Mouse (Mus musculus) olfactory bulb, adult 2 months (tissue): ENCODE results near the gene Csnka2ip. TPM values are rescaled to one million over a fixed set of nuclear protein-coding genes. Genes with fewer than 3 reads are reported as not detected.

Source experiments
- H3K27ac ChIP-seq: fragments of 200-500 bp; 2 replicates; pipeline ENCODE4 v1.5.1; 2012; ENCODE audit warnings: low read depth, low read length; ENCODE audit not compliant: insufficient read depth
- H3K4me1 ChIP-seq: fragments of 200-500 bp; 2 replicates; pipeline ENCODE4 v1.6.1; 2012; ENCODE audit warnings: low read length; ENCODE audit not compliant: control insufficient read depth, insufficient read depth
- H3K4me3 ChIP-seq: fragments of 200-500 bp; 2 replicates; pipeline ENCODE4 v1.5.1; 2012; ENCODE audit warnings: mild to moderate bottlenecking, low read depth, low read length, moderate library complexity; ENCODE audit not compliant: insufficient read depth
- CTCF ChIP-seq: fragments of 200-500 bp; IDR thresholded peaks from 2 replicates; pipeline ENCODE4 v1.5.1; 2012; ENCODE audit warnings: low read depth, mild to moderate bottlenecking, low read length, moderate library complexity; ENCODE audit not compliant: insufficient read depth
- POLR2A ChIP-seq: fragments of 200-500 bp; IDR thresholded peaks from 2 replicates; pipeline ENCODE4 v1.6.1; 2012; ENCODE audit warnings: mild to moderate bottlenecking, low read depth, low read length, moderate library complexity; ENCODE audit not compliant: insufficient read depth
- WGBS: fragments of 180-500 bp; shearing (Covaris S2); methylation state at CpG from one replicate; pipeline ENCODE4 v1.1.7; 2018; 5-methylcytosine and 5-hydroxymethylcytosine counted together
- polyA plus RNA-seq: library from polyadenylated mRNA; stranded (reverse); fragments of >200 nt; gene quantifications from 2 replicates; pipeline ENCODE4 v1.2.4, GENCODE M21; 2012; ENCODE audit warnings: low replicate concordance; ENCODE audit not compliant: missing spikeins, insufficient read depth, insufficient read length

The Csnka2ip gene
- not detected in 2 replicates for polyA plus RNA-seq

DNA sequence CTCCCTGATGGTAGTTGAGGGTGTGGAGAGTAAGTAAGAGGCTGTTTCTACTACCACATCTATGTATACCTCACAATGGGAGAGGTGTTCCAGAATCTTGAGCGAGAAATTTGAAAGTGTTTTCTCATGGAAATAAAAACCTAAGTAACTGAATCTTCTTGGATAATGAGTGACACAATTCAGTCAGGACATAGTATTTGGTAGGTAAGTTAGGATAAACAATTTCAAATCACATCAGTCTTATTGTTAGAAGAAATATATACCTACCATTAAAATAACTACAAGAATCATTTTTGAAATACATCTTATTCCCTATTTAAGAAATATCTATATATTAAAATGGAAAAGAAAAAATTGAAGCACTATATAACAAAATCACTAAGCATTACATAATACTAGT, at the start of gene Csnka2ip:
Gene Csnka2ip (minus strand): TSS at position 101 of the 400 bp plus-strand sequence.
- Histone ChIP-seq H3K4me3 (no peak within 1 kb of the TSS), H3K4me1 (no peaks in the 10 kb centered on the region), H3K27ac (no peak within 1 kb of the TSS)
- 93% methylated on average over 1 of the region's 1 CpGs for WGBS
- TF ChIP-seq CTCF: no peak
- TF ChIP-seq POLR2A: no peak

- Histone ChIP-seq H3K4me1 (no peaks in the 10 kb centered on the region), H3K27ac (no peak overlapping the region), H3K4me3 (no peak overlapping the region)
- no peak for TF ChIP-seq CTCF
- no peak for TF ChIP-seq POLR2A
- WGBS: 40% methylated on average over 13 of the region's 13 CpGs
Measured at GRCm38 (mm10) chr16:64649594-64650290, 47.5 kb upstream of the Csnka2ip start.

- TF ChIP-seq POLR2A (no peak), CTCF (no peak)
- Histone ChIP-seq H3K4me1 (no peaks in the 10 kb centered on the region), H3K27ac (no peak overlapping the region), H3K4me3 (no peak overlapping the region)
- 91% methylated on average over 2 of the region's 2 CpGs for WGBS
Measured at GRCm38 (mm10) chr16:64647771-64648170, 45.6 kb upstream of the Csnka2ip start.

- Histone ChIP-seq H3K4me3 (no peak overlapping the region), H3K4me1 (no peaks in the 10 kb centered on the region), H3K27ac (no peak overlapping the region)
- WGBS: 87% methylated on average over 1 of the region's 1 CpGs
- TF ChIP-seq CTCF (no peak), POLR2A (no peak)
Measured at GRCm38 (mm10) chr16:64635110-64635509, 32.9 kb upstream of the Csnka2ip start.

- Histone ChIP-seq H3K4me1 (no peaks in the 10 kb centered on the region), H3K4me3 (no peak overlapping the region), H3K27ac (no peak overlapping the region)
- no peak for TF ChIP-seq CTCF
- TF ChIP-seq POLR2A: no peak
- WGBS: 85% methylated on average over 6 of the region's 6 CpGs
Measured at GRCm38 (mm10) chr16:64620116-64620515, 17.9 kb upstream of the Csnka2ip start.

- 87% methylated on average over 3 of the region's 3 CpGs for WGBS
- Histone ChIP-seq H3K27ac (no peak overlapping the region), H3K4me1 (no peaks in the 10 kb centered on the region), H3K4me3 (no peak overlapping the region)
- no peak for TF ChIP-seq POLR2A
- no peak for TF ChIP-seq CTCF
Measured at GRCm38 (mm10) chr16:64614648-64615047, 12.4 kb upstream of the Csnka2ip start.

- TF ChIP-seq POLR2A (no peak), CTCF (no peak)
- WGBS: 86% methylated on average over 1 of the region's 1 CpGs
- H3K27ac ChIP-seq: no peak overlapping the region
- no peaks in the 10 kb centered on the region for H3K4me1 ChIP-seq
- H3K4me3 ChIP-seq: no peak overlapping the region
Measured at GRCm38 (mm10) chr16:64607793-64608192, 5.6 kb upstream of the Csnka2ip start.

- Histone ChIP-seq H3K4me3 (no peak overlapping the region), H3K4me1 (no peaks in the 10 kb centered on the region), H3K27ac (no peak overlapping the region)
- TF ChIP-seq POLR2A (no peak), CTCF (no peak)
- 83% methylated on average over 2 of the region's 2 CpGs for WGBS
Measured at GRCm38 (mm10) chr16:64586825-64587224, 15.4 kb downstream of the Csnka2ip start.

GRCm38 (mm10) chr16:64586262-64586619, 16.0 kb downstream of the Csnka2ip start:
- 83% methylated on average over 4 of the region's 4 CpGs for WGBS
- Histone ChIP-seq H3K4me1 (no peaks in the 10 kb centered on the region), H3K4me3 (no peak overlapping the region), H3K27ac (no peak overlapping the region)
- TF ChIP-seq POLR2A: no peak
- no peak for TF ChIP-seq CTCF

DNA sequence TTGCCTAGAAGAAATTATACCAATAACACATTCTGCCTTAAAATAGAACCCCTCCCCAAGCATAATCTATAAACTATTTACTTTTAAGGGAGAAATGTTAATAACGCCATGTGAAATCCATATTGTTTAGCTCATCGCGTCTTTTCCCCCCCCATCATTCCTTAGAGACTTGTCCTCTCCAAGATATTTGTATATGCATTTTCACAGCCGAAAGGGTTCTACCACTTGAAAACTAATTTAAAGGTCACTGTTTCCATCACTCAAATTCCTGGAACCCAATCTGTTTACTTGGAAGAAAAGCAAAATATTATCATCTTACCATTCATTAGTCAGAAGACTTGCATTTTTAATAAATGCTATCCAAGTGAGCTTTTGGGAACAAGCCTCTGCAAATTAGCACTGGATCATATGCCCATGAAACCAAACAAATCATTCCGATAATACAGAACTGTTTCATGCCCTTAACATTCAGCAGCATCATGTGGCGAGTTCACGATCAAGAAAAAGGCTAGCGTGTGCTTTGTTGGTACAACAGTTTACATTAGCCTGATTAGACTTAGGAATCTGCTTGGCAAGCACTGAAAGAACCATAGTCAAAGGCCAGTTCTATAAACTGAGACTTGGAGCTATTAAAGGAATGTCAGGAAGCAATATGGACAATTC, 16.5 kb downstream of the Csnka2ip start:
- WGBS: 90% methylated on average over 8 of the region's 8 CpGs

More for the DNA sequence above, 16.5 kb downstream of the Csnka2ip start:
- H3K4me3 ChIP-seq: no peak overlapping the region
- no peaks in the 10 kb centered on the region for H3K4me1 ChIP-seq
- TF ChIP-seq CTCF (no peak), POLR2A (no peak)
- H3K27ac ChIP-seq: no peak overlapping the region
